Mouse (Mus musculus): ENCODE data around the gene Dnah14. TPM values are rescaled to one million over a fixed set of nuclear protein-coding genes. Genes with fewer than 3 reads are reported as not detected.
A peak's percentile ranks its signal among the peaks of the same experiment; 100 is the strongest.

Dnah14 gene
- total and polyA plus RNA-seq, 3 experiments, result 0.03 to 0.98 (median 0.74) TPM

DNA sequence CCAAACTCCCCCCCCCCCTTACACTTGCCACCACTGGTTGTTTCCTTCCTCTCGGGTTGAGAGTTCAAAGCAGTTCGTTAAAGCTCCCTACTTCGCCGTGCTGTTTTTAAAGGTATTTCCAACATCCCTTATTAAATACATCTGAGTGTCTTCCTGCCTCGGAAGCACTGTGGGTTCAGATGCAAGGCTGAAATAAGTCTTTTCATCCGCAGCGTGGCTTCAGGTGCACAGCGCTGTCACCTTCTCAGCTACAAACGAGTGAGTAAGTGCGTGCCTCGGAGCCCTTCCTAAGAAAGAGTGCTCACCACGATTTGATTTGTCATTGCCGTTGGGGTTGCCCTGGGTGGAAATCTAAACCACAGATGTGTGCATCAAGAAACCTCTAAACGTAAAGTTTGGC is 266.4 kb downstream of the Dnah14 start, which contains the start of gene Lbr:
Lbr (minus strand) TSS at position 266 of the 400 bp plus-strand sequence.
- Histone ChIP-seq H3K4me2 (ENCODE audit: insufficient read depth, low read depth, poor library complexity, severe bottlenecking) (peak within 1 kb of the TSS; percentile 91), H3K27ac (ENCODE audit: insufficient read depth, low read depth) (peak within 1 kb of the TSS; percentile 58), H3K4me3 (replicated peaks in 1 of 3; ENCODE audit: low read depth in 2 of 3, low read length in 2 of 3, poor library complexity in 1 of 3) (peak within 1 kb of the TSS; percentile 75 to 96 (median 85)), H3K79me2 (replicated peaks; ENCODE audit: control insufficient read depth, extremely low read depth, insufficient read depth, poor library complexity, severe bottlenecking) (peaks cover 52% of the 10 kb centered on the region), H3K4me1 (ENCODE audit: control insufficient read depth in 1 of 2, insufficient read depth in 2 of 2) (peaks cover 4 to 60% of the 10 kb centered on the region in 2 experiments; a peak in 3 of 4 replicates), H3K27me3 (replicated peaks) (peaks cover 12% of the 10 kb centered on the region), H3K9ac (ENCODE audit: insufficient read depth, low read depth) (peak within 1 kb of the TSS; percentile 88), H3K36me3 (replicated peaks in 1 of 2; ENCODE audit: control insufficient read depth in 1 of 2, insufficient read depth in 1 of 2, low read length in 1 of 2) (peaks cover 4 to 15% of the 10 kb centered on the region in 2 experiments), H3K9me3 (replicated peaks; ENCODE audit: low read length) (no peaks in the 10 kb centered on the region)
- no peak for DNase-seq (ENCODE audit: extremely low read depth)
- dilution Hi-C loops (cut with MboI; ENCODE audit: extremely low pct_ligation_motif_present, extremely low pct_unique_long_range_greater_than_20kb, low sequenced_read_pairs) (no loop called here), in situ Hi-C loops (cut with MboI; ENCODE audit: low pct_ligation_motif_present, low pct_unique_long_range_greater_than_20kb, low sequenced_read_pairs) (loop anchor here (5.0 kb wide), 1 partner anchor 40 kb away; no protein-coding TSS in a partner anchor)
- TF ChIP-seq BHLHE40 (IDR thresholded peaks at IDR 0.05; ENCODE audit: low read depth, low read length) (0 out of 2 replicates have a peak, but pooled peaks have one; percentile 26), UBTF (IDR thresholded peaks at IDR 0.05; ENCODE audit: low read depth, low read length) (no peak), USF2 (conservative IDR thresholded peaks at IDR 0.05; ENCODE audit: low read depth, low read length) (no peak), MYC (IDR thresholded peaks at IDR 0.05; ENCODE audit: low read depth, low read length) (0 out of 2 replicates have a peak, but pooled peaks have one; percentile 24), MXI1 (IDR thresholded peaks at IDR 0.05; ENCODE audit: low read depth, low read length) (0 out of 2 replicates have a peak, but pooled peaks have one; percentile 4)

DNA sequence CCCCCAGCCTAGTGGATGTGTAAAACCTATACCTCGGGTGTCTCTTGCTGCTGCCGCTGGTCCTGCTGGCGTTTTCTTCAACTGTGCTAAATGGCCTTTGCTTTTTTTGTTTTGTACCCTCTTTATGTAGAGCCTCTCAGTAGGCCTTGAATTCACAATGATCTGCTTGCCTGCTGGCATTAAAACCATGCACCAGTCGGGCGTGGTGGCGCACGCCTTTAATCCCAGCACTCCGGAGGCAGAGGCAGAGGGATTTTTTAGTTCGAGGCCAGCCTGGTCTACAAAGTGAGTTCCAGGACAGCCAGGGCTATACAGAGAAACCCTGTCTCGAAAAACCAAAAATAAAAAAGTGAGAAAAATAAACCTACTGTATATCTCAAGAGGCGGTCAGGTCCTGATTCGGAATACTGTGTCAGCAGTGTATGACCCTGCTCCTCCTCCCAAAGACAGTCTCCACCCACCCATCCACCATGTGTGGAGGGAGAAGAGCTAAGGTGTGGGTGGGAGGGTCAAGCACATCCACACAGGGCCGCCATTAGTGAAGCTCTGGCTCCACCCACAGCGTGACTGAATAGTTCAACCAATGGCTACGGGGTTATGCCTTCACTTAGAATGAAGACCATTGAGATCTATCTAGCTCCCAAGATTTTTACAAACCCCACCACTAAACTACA is 268.7 kb downstream of the Dnah14 start:
- H3K9ac ChIP-seq (ENCODE audit: insufficient read depth, low read depth), result peak overlapping the region; percentile 41
- H3K36me3 ChIP-seq (replicated peaks in 1 of 2; ENCODE audit: control insufficient read depth in 1 of 2, insufficient read depth in 1 of 2, low read length in 1 of 2), result no peaks in the 10 kb centered on the region
- peaks cover 30% of the 10 kb centered on the region for H3K79me2 ChIP-seq (replicated peaks; ENCODE audit: control insufficient read depth, extremely low read depth, insufficient read depth, poor library complexity, severe bottlenecking)
- H3K9me3 ChIP-seq (replicated peaks; ENCODE audit: low read length), result no peaks in the 10 kb centered on the region
- H3K4me2 ChIP-seq (ENCODE audit: insufficient read depth, low read depth, poor library complexity, severe bottlenecking), result peak overlapping the region; percentile 81
- in situ Hi-C loops (cut with MboI; ENCODE audit: low pct_ligation_motif_present, low pct_unique_long_range_greater_than_20kb, low sequenced_read_pairs), result loop anchor here (5.0 kb wide), 1 partner anchor 37 kb away; no protein-coding TSS in a partner anchor
- peak; percentile 50 for DNase-seq (ENCODE audit: extremely low read depth)
- H3K27ac ChIP-seq (ENCODE audit: insufficient read depth, low read depth), result peak overlapping the region; percentile 45; the same call in 1 of the 2 replicates
- dilution Hi-C loops (cut with MboI; ENCODE audit: extremely low pct_ligation_motif_present, extremely low pct_unique_long_range_greater_than_20kb, low sequenced_read_pairs), result no loop called here
- H3K27me3 ChIP-seq (replicated peaks), result peaks cover 12% of the 10 kb centered on the region
- peak overlapping the region; percentile 19 to 52 (median 37) for H3K4me3 ChIP-seq (replicated peaks in 1 of 3; ENCODE audit: low read depth in 2 of 3, low read length in 2 of 3, poor library complexity in 1 of 3)
- peaks cover 0 to 47% of the 10 kb centered on the region in 2 experiments; a peak in 2 of 4 replicates for H3K4me1 ChIP-seq (ENCODE audit: control insufficient read depth in 1 of 2, insufficient read depth in 2 of 2)
- TF ChIP-seq SMC3 (IDR thresholded peaks at IDR 0.05; ENCODE audit: low read depth, low read length), result no peak
- peak; percentile 3; the same call in 1 of the 2 replicates for TF ChIP-seq IRF4 (IDR thresholded peaks at IDR 0.05; ENCODE audit: low read depth, low read length)
- no peak for TF ChIP-seq USF2 (conservative IDR thresholded peaks at IDR 0.05; ENCODE audit: low read depth, low read length)
- no peak for TF ChIP-seq CHD1 (IDR thresholded peaks at IDR 0.05; ENCODE audit: low read depth, low read length)
- peak; percentile 9; the same call in 1 of the 2 replicates for TF ChIP-seq USF1 (IDR thresholded peaks at IDR 0.05; ENCODE audit: low read depth, low read length)
- no peak for TF ChIP-seq E2F4 (IDR thresholded peaks at IDR 0.05; ENCODE audit: insufficient replicate concordance, low read depth, low read length)
- no peak for TF ChIP-seq ZKSCAN1 (IDR thresholded peaks at IDR 0.05; ENCODE audit: borderline replicate concordance, low read depth, low read length)
- no peak for TF ChIP-seq MEF2A (IDR thresholded peaks at IDR 0.05; ENCODE audit: borderline replicate concordance, low read depth, low read length)
- no peak for TF ChIP-seq EP300 (IDR thresholded peaks at IDR 0.05; ENCODE audit: low read length)
- no peak for TF ChIP-seq ZC3H11A (IDR thresholded peaks at IDR 0.05; ENCODE audit: low read depth, low read length)
- TF ChIP-seq TCF12 (IDR thresholded peaks at IDR 0.05; ENCODE audit: low read depth, low read length), result peak; percentile 58
- TF ChIP-seq KAT2A (IDR thresholded peaks at IDR 0.05; ENCODE audit: insufficient replicate concordance, low read length), result no peak
- TF ChIP-seq JUN (IDR thresholded peaks at IDR 0.05; ENCODE audit: insufficient read depth, low read depth, low read length), result no peak
- no peak for TF ChIP-seq JUND (conservative IDR thresholded peaks at IDR 0.05; ENCODE audit: low read depth, low read length)
- TF ChIP-seq NELFE (IDR thresholded peaks at IDR 0.05; ENCODE audit: low read depth, low read length), result no peak
- peak; percentile 59; the same call in 1 of the 2 replicates for TF ChIP-seq SIN3A (IDR thresholded peaks at IDR 0.05; ENCODE audit: low read length)
- peak; percentile 56 for TF ChIP-seq POLR2A (IDR thresholded peaks at IDR 0.05; ENCODE audit: low read depth, low read length)
- TF ChIP-seq ETS1 (conservative IDR thresholded peaks at IDR 0.05; ENCODE audit: low read depth, low read length), result no peak
- no peak for TF ChIP-seq UBTF (IDR thresholded peaks at IDR 0.05; ENCODE audit: low read depth, low read length)
- no peak for TF ChIP-seq BHLHE40 (IDR thresholded peaks at IDR 0.05; ENCODE audit: low read depth, low read length)
- no peak for TF ChIP-seq HCFC1 (IDR thresholded peaks at IDR 0.05; ENCODE audit: low read depth, low read length)
- peak; percentile 43; the same call in 1 of the 2 replicates for TF ChIP-seq MYC (IDR thresholded peaks at IDR 0.05; ENCODE audit: low read depth, low read length)
- no peak for TF ChIP-seq RAD21 (IDR thresholded peaks at IDR 0.05; ENCODE audit: low read depth, low read length)
- peak; percentile 85 for TF ChIP-seq TBP (conservative IDR thresholded peaks at IDR 0.05; ENCODE audit: low read depth, low read length)
- no peak for TF ChIP-seq CHD2 (IDR thresholded peaks at IDR 0.05; ENCODE audit: low read length)
- no peak for TF ChIP-seq NRF1 (IDR thresholded peaks at IDR 0.05; ENCODE audit: low read depth, low read length)
- TF ChIP-seq MAX (IDR thresholded peaks at IDR 0.05; ENCODE audit: low read length), result peak; percentile 65
- no peak for TF ChIP-seq ZMIZ1 (IDR thresholded peaks at IDR 0.05; ENCODE audit: low read depth, low read length)
- TF ChIP-seq CTCF (conservative IDR thresholded peaks at IDR 0.05 in 1 of 2, IDR thresholded peaks at IDR 0.05 in 1 of 2; ENCODE audit: low read depth in 2 of 2, low read length in 2 of 2), result no peak

Data from CH12.LX (cell line).